Mouse (Mus musculus) heart, adult 2 months (tissue): ENCODE measurements around the gene Nipbl. TPM values are rescaled to one million over a fixed set of nuclear protein-coding genes. Genes with fewer than 3 reads are reported as not detected.
"Not testable (repeated sequence)": the region's sequence is repeated elsewhere in the genome, so short reads cannot be mapped to it uniquely, and the experiment has no call there.

ENCODE experiments used
- DNase-seq, 2 experiments: peaks; one replicate each; pipeline ENCODE4 v3.0.0; 2021
- H3K27ac ChIP-seq: fragments of 200-600 bp; 2 replicates; pipeline ENCODE4 v1.8.1; 2022
- H3K27me3 ChIP-seq: fragments of 200-500 bp; 2 replicates; pipeline ENCODE4 v1.6.1; 2012; ENCODE audit warnings: mild to moderate bottlenecking, low read length, inconsistent platforms, mixed read lengths; ENCODE audit not compliant: control insufficient read depth, insufficient read depth
- H3K36me3 ChIP-seq: fragments of 200-500 bp; 2 replicates; pipeline ENCODE4 v1.6.1; 2012; ENCODE audit warnings: low read length, inconsistent platforms; ENCODE audit not compliant: control insufficient read depth, insufficient read depth
- H3K4me1 ChIP-seq: fragments of 200-500 bp; 2 replicates; pipeline ENCODE4 v1.6.1; 2011; ENCODE audit warnings: low read length; ENCODE audit not compliant: control insufficient read depth, insufficient read depth
- H3K4me3 ChIP-seq: fragments of 200-600 bp; 2 replicates; pipeline ENCODE4 v1.8.1; 2022
- H3K79me2 ChIP-seq: fragments of 200-500 bp; replicated peaks from 2 replicates; pipeline ENCODE4 v1.6.1; 2012; ENCODE audit warnings: mild to moderate bottlenecking, inconsistent platforms, low read length, moderate library complexity, mixed read lengths; ENCODE audit not compliant: control insufficient read depth, insufficient read depth
- H3K9ac ChIP-seq: fragments of 200-500 bp; 2 replicates; pipeline ENCODE4 v1.6.1; 2012; ENCODE audit warnings: low read depth, mild to moderate bottlenecking, control low read depth, inconsistent platforms, low read length, mixed read lengths
- CTCF ChIP-seq: fragments of 200-600 bp; IDR thresholded peaks from 2 replicates; pipeline ENCODE4 v1.8.1; 2022; ENCODE audit warnings: antibody characterized with exemption, mild to moderate bottlenecking, moderate library complexity
- EP300 ChIP-seq: fragments of 200-500 bp; IDR thresholded peaks from 2 replicates; pipeline ENCODE4 v1.6.1; 2011; ENCODE audit warnings: low read depth, low read length, control low read depth; ENCODE audit not compliant: insufficient read depth
- POLR2A ChIP-seq: fragments of 200-500 bp; IDR thresholded peaks from 2 replicates; pipeline ENCODE4 v1.6.1; 2011; ENCODE audit warnings: mild to moderate bottlenecking, low read depth, low read length, control low read depth; ENCODE audit not compliant: insufficient read depth
- WGBS: fragments of 180-500 bp; shearing (Covaris S2); methylation state at CpG from one replicate; pipeline ENCODE4 v1.1.7; 2018; 5-methylcytosine and 5-hydroxymethylcytosine counted together
- intact Hi-C: fragments of 180-260 bp; cut with DNase I; formaldehyde crosslinking; loops from one replicate; pipeline ENCODE4 v1.15.1; 2025
- polyA plus RNA-seq: library from polyadenylated mRNA; depleted of rRNA; stranded (reverse); fragments of >200 nt; gene quantifications from 2 replicates; pipeline ENCODE4 v1.2.3, GENCODE M21; 2012
- total RNA-seq, 2 experiments: library from RNA; stranded (reverse); gene quantifications; 2 replicates each; pipeline ENCODE4 v1.2.3; 2021

The Nipbl gene
- total and polyA plus RNA-seq, 3 experiments, result 4.1 to 29.5 (median 26.6) TPM

GRCm38 (mm10) chr15:8282155-8282554, 162.1 kb downstream of the Nipbl start:
- H3K27ac ChIP-seq, result no peak overlapping the region
- H3K36me3 ChIP-seq, result no peaks in the 10 kb centered on the region
- no peaks in the 10 kb centered on the region for H3K27me3 ChIP-seq
- H3K4me3 ChIP-seq, result no peak overlapping the region
- H3K4me1 ChIP-seq, result no peaks in the 10 kb centered on the region
- H3K79me2 ChIP-seq, result no peaks in the 10 kb centered on the region
- DNase-seq, result no peak
- intact Hi-C loops, result no loop called here
- no peak overlapping the region for H3K9ac ChIP-seq
- 49% methylated on average over 2 of the region's 2 CpGs for WGBS
- TF ChIP-seq POLR2A (no peak), CTCF (no peak), EP300 (no peak)

- DNase-seq, result no peak
- intact Hi-C loops, result no loop called here
- WGBS, result 65% methylated on average over 7 of the region's 7 CpGs
Observed at GRCm38 (mm10) chr15:8281701-8282100, 162.6 kb downstream of the Nipbl start.

GRCm38 (mm10) chr15:8279929-8280610, 164.2 kb downstream of the Nipbl start:
- H3K27me3 ChIP-seq, result no peaks in the 10 kb centered on the region
- H3K4me1 ChIP-seq, result no peaks in the 10 kb centered on the region
- H3K36me3 ChIP-seq, result no peaks in the 10 kb centered on the region
- intact Hi-C loops, result no loop called here
- no peak overlapping the region for H3K9ac ChIP-seq
- peak; percentile 65 to 71 for DNase-seq
- TF ChIP-seq EP300 (no peak), POLR2A (no peak), CTCF (no peak)
- H3K4me3 ChIP-seq, result peak overlapping the region; percentile 47; the same call in 1 of the 2 replicates
- H3K79me2 ChIP-seq, result no peaks in the 10 kb centered on the region
- no peak overlapping the region for H3K27ac ChIP-seq
- WGBS, result 21% methylated on average over 20 of the region's 20 CpGs

More at GRCm38 (mm10) chr15:8281701-8282100, 162.6 kb downstream of the Nipbl start:
- no peaks in the 10 kb centered on the region for H3K79me2 ChIP-seq
- H3K4me3 ChIP-seq, result no peak overlapping the region
- H3K9ac ChIP-seq, result no peak overlapping the region
- no peak overlapping the region for H3K27ac ChIP-seq
- H3K36me3 ChIP-seq, result no peaks in the 10 kb centered on the region
- no peaks in the 10 kb centered on the region for H3K4me1 ChIP-seq
- H3K27me3 ChIP-seq, result no peaks in the 10 kb centered on the region
- TF ChIP-seq CTCF (no peak), EP300 (no peak), POLR2A (no peak)

- H3K4me3 ChIP-seq, result peak overlapping the region; percentile 47
- H3K27me3 ChIP-seq, result no peaks in the 10 kb centered on the region
- no peaks in the 10 kb centered on the region for H3K36me3 ChIP-seq
- peak; percentile 25 to 42 for DNase-seq
- H3K9ac ChIP-seq, result peak overlapping the region; percentile 45
- no peak overlapping the region for H3K27ac ChIP-seq
- WGBS, result 6% methylated on average over 17 of the region's 17 CpGs
- no peak for TF ChIP-seq EP300
- no peak for TF ChIP-seq CTCF
- no peak for TF ChIP-seq POLR2A
- H3K4me1 ChIP-seq, result no peaks in the 10 kb centered on the region
- intact Hi-C loops, result no loop called here
- no peaks in the 10 kb centered on the region for H3K79me2 ChIP-seq
Observed at GRCm38 (mm10) chr15:8279320-8279779, 164.9 kb downstream of the Nipbl start.

GRCm38 (mm10) chr15:8277916-8278315, 166.3 kb downstream of the Nipbl start:
- H3K9ac ChIP-seq, H3K36me3 ChIP-seq, H3K4me3 ChIP-seq, intact Hi-C loops, H3K4me1 ChIP-seq, H3K27me3 ChIP-seq, H3K27ac ChIP-seq, H3K79me2 ChIP-seq, DNase-seq: not testable (repeated sequence)
- WGBS, result 78% methylated on average over 4 of the region's 4 CpGs

- no peaks in the 10 kb centered on the region for H3K36me3 ChIP-seq
- 74% methylated on average over 8 of the region's 8 CpGs for WGBS
Observed at GRCm38 (mm10) chr15:8271952-8272351, 172.3 kb downstream of the Nipbl start.

More at GRCm38 (mm10) chr15:8271952-8272351, 172.3 kb downstream of the Nipbl start:
- intact Hi-C loops, result no loop called here
- no peak overlapping the region for H3K27ac ChIP-seq
- no peaks in the 10 kb centered on the region for H3K27me3 ChIP-seq
- H3K79me2 ChIP-seq, result no peaks in the 10 kb centered on the region
- DNase-seq, result no peak
- H3K4me3 ChIP-seq, result no peak overlapping the region
- TF ChIP-seq EP300, result no peak
- no peak for TF ChIP-seq CTCF
- no peak for TF ChIP-seq POLR2A
- no peaks in the 10 kb centered on the region for H3K4me1 ChIP-seq
- H3K9ac ChIP-seq, result no peak overlapping the region
